Mouse (Mus musculus) E14TG2a.4 (cell line): ENCODE results near the gene Slc39a10.

Source experiments
- H3K27me3 ChIP-seq: 2 replicates; pipeline ENCODE4 v1.6.1; 2014; ENCODE audit warnings: low read length, control low read depth; ENCODE audit not compliant: insufficient read depth
- H3K36me3 ChIP-seq: 2 replicates; pipeline ENCODE4 v1.6.1; 2014; ENCODE audit warnings: low read length, control low read depth; ENCODE audit not compliant: insufficient read depth
- H3K4me1 ChIP-seq: replicated peaks from 2 replicates; pipeline ENCODE4 v1.6.1; 2014; ENCODE audit warnings: low read depth, low read length, control low read depth
- H3K4me3 ChIP-seq: replicated peaks from 2 replicates; pipeline ENCODE4 v1.5.1; 2014; ENCODE audit warnings: mild to moderate bottlenecking, low read length
- H3K9me3 ChIP-seq: 2 replicates; pipeline ENCODE4 v1.6.1; 2014; ENCODE audit warnings: low read length, control low read depth
- CTCF ChIP-seq: conservative IDR thresholded peaks from 2 replicates; pipeline ENCODE4 v1.5.1; 2014; ENCODE audit warnings: low read length
- NANOG ChIP-seq: IDR thresholded peaks from 2 replicates; pipeline ENCODE4 v1.6.1; 2014; ENCODE audit warnings: borderline replicate concordance, low read length, mixed read lengths
- POU5F1 ChIP-seq: IDR thresholded peaks from 2 replicates; pipeline ENCODE4 v1.6.1; 2014; ENCODE audit warnings: low read length, borderline replicate concordance

Slc39a10 gene

GRCm38 (mm10) chr1:46886091-46886490 lies 6.6 kb downstream of the Slc39a10 start:
- H3K27me3 ChIP-seq, result no peaks in the 10 kb centered on the region

GRCm38 (mm10) chr1:46885231-46885630 lies 7.4 kb downstream of the Slc39a10 start:
- H3K4me3 ChIP-seq, result no peak overlapping the region
- no peaks in the 10 kb centered on the region for H3K36me3 ChIP-seq
- H3K4me1 ChIP-seq, result peaks cover 6% of the 10 kb centered on the region; the same call in 1 of the 2 replicates
- no peaks in the 10 kb centered on the region for H3K27me3 ChIP-seq
- no peaks in the 10 kb centered on the region for H3K9me3 ChIP-seq
- TF ChIP-seq POU5F1 (no peak), NANOG (no peak), CTCF (no peak)

More at GRCm38 (mm10) chr1:46886091-46886490, 6.6 kb downstream of the Slc39a10 start:
- Histone ChIP-seq H3K4me3 (no peak overlapping the region), H3K4me1 (peaks cover 6% of the 10 kb centered on the region; the same call in 1 of the 2 replicates), H3K9me3 (no peaks in the 10 kb centered on the region), H3K36me3 (no peaks in the 10 kb centered on the region)
- TF ChIP-seq NANOG (no peak), POU5F1 (no peak)

DNA sequence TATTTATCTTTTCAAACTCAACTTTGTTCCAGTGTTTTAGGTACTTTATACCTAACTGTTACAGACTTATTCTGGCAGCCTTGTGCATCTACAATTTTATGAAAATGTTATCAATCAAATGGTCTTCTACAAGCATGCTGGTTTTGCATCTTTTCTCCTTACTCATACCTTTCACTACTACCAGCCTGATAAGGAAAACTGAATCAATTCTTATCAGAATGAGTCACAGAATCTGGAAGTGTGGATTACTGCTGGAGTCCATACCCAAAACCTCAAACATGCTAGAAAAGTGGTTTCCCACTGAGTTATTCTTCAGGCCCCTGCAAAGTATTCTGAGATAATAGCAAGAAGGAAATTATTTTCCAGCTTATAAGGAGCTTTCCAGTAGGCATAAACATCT lies 12.7 kb downstream of the Slc39a10 start:
- H3K9me3 ChIP-seq, result no peaks in the 10 kb centered on the region
- H3K27me3 ChIP-seq, result no peaks in the 10 kb centered on the region
- no peaks in the 10 kb centered on the region for H3K36me3 ChIP-seq
- H3K4me1 ChIP-seq, result no peaks in the 10 kb centered on the region
- TF ChIP-seq NANOG (no peak), CTCF (no peak), POU5F1 (no peak)
- H3K4me3 ChIP-seq, result no peak overlapping the region

- H3K36me3 ChIP-seq, result no peaks in the 10 kb centered on the region
- TF ChIP-seq CTCF (no peak), POU5F1 (no peak), NANOG (no peak)
- no peaks in the 10 kb centered on the region for H3K27me3 ChIP-seq
- H3K9me3 ChIP-seq, result no peaks in the 10 kb centered on the region
- no peak overlapping the region for H3K4me3 ChIP-seq
- no peaks in the 10 kb centered on the region for H3K4me1 ChIP-seq
Observed at GRCm38 (mm10) chr1:46873770-46874169, 18.9 kb downstream of the Slc39a10 start.

DNA sequence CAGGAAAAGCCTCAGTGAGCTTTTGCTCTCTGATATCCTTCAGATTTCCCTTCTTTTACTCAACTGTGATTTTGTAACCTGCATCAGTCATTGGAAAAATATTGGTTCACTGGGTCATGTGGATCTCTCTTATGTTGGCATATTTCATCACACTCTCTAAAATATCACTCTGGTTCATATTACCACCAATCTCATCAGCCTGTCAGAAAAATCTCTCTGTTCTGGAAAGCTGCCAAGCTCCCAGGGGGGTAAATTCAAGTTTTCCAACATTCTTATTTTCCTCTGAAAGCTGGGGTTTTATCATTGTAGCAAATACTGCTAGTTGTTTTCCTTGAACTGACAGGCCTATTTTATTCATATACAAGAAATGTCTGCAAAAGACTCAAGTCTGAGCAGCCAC lies 22.9 kb downstream of the Slc39a10 start:
- no peaks in the 10 kb centered on the region for H3K9me3 ChIP-seq
- H3K27me3 ChIP-seq, result no peaks in the 10 kb centered on the region
- H3K4me3 ChIP-seq, result no peak overlapping the region
- TF ChIP-seq CTCF, result no peak
- TF ChIP-seq POU5F1, result no peak
- TF ChIP-seq NANOG, result no peak
- H3K4me1 ChIP-seq, result no peaks in the 10 kb centered on the region
- no peaks in the 10 kb centered on the region for H3K36me3 ChIP-seq

DNA sequence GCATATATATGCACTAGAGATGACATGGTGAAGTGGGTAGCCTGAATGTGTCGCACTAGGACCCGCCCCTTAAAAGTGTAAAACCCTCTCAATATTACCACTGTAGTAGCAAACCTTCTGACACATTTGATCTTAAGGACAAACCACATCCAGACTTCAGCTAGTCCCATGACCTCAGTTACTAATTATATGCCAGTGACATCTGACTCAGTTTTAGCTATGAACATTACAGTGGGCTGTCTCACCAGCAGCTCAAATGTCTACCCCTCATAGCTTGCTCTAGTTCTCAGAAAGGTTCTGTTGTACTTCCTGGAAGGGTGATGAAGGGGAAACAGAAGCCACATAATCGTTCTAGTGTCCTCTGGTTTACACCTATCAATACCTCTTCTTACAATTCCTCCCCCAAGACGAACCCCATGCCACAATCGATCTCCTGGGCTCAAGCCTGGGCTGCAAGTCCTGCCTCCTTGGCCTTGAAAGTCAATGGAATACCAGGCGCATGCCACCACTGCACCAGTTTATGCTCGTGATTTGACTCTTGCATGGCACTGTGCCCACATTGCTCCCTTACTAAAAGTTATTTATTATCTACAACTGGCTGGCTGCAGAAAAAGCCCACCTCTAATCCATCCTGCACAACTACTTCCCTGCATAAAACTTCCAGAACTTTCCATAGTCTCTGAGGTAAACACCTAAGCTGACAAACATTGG lies 28.3 kb downstream of the Slc39a10 start:
- H3K27me3 ChIP-seq, result no peaks in the 10 kb centered on the region
- TF ChIP-seq NANOG (no peak), POU5F1 (no peak), CTCF (no peak)

GRCm38 (mm10) chr1:46863434-46863833 lies 29.2 kb downstream of the Slc39a10 start:
- Histone ChIP-seq H3K9me3 (no peaks in the 10 kb centered on the region), H3K27me3 (no peaks in the 10 kb centered on the region), H3K4me3 (no peak overlapping the region), H3K36me3 (no peaks in the 10 kb centered on the region), H3K4me1 (peaks cover 44% of the 10 kb centered on the region)
- TF ChIP-seq CTCF, result no peak
- peak; percentile 32; the same call in 1 of the 2 replicates for TF ChIP-seq NANOG

More for the DNA sequence above, 28.3 kb downstream of the Slc39a10 start:
- H3K36me3 ChIP-seq, result no peaks in the 10 kb centered on the region
- no peak overlapping the region for H3K4me3 ChIP-seq
- H3K9me3 ChIP-seq, result no peaks in the 10 kb centered on the region
- H3K4me1 ChIP-seq, result peaks cover 35% of the 10 kb centered on the region

- H3K4me3 ChIP-seq, result no peak overlapping the region
- peaks cover 10% of the 10 kb centered on the region; the same call in 1 of the 2 replicates for H3K9me3 ChIP-seq
- no peaks in the 10 kb centered on the region for H3K36me3 ChIP-seq
- peaks cover 68% of the 10 kb centered on the region for H3K4me1 ChIP-seq
- no peak for TF ChIP-seq CTCF
- TF ChIP-seq POU5F1, result no peak
- no peak for TF ChIP-seq NANOG
- no peaks in the 10 kb centered on the region for H3K27me3 ChIP-seq
Observed at GRCm38 (mm10) chr1:46860082-46860481, 32.6 kb downstream of the Slc39a10 start.

DNA sequence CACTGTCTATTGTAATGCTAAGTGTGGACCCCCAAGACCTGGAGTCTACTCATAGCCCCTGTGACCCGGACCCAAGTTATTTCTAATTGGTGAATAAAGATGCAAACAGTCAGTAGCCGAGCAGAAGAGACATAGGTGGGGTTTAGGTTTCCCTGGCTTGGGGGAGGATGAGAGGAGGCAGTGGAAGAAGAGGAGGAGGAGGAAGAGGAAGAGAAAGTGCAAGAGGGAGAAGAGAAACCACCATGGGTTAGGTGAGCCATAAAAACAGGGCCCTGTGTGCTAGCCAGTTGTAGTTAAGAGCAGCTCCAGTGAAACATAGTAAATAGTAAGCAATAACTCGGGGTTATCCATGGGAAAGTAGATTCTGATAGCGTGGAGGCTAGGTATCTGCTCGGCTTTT lies 34.1 kb downstream of the Slc39a10 start:
- H3K9me3 ChIP-seq, result peaks cover 18% of the 10 kb centered on the region
- TF ChIP-seq POU5F1 (no peak), CTCF (no peak), NANOG (no peak)
- H3K36me3 ChIP-seq, result no peaks in the 10 kb centered on the region

More for the DNA sequence above, 34.1 kb downstream of the Slc39a10 start:
- Histone ChIP-seq H3K4me3 (no peak overlapping the region), H3K27me3 (no peaks in the 10 kb centered on the region), H3K4me1 (peaks cover 59% of the 10 kb centered on the region)
